Mouse (Mus musculus): Measurements from ENCODE around the gene Mog. TPM values are rescaled to one million over a fixed set of nuclear protein-coding genes. Genes with fewer than 3 reads are reported as not detected.

Gene Mog
- total RNA-seq, 2 experiments from 2014 or later, result 29.1 to 29.2 TPM

DNA sequence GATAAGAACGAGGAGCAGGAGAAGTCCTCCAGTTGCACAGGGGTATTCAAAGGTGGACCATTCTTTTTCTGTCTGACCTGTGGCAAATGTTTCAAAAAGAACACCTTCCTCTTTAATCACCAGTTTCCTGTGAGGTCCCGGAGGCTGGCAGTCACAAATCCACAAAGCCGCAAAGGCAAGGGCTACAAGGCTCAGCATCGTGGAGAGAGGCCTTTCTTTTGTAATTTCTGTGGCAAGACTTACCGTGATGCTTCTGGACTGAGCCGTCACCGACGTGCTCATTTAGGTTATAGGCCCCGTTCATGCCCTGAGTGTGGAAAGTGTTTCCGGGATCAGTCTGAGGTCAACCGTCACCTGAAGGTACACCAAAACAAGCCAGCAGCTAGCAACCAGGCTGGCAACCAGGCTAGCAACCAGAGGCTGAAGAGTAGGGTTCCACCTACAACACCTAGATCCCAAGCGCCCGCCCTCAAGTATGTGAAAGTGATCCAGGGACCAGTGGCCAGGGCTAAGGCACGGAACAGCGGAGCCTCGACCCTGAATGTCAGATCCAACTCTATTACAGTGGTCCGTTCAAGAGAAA, 13.6 kb downstream of the Mog start:
- intact Hi-C loops (cut with DNase I), result no loop called here
- no peak for TF ChIP-seq CTCF (IDR thresholded peaks at IDR 0.05)
- H3K27ac ChIP-seq, result no peak overlapping the region
- H3K4me3 ChIP-seq, result no peak overlapping the region
- no peak for DNase-seq (ENCODE audit: extremely low spot score in 1 of 2, low spot score in 2 of 2)

DNA sequence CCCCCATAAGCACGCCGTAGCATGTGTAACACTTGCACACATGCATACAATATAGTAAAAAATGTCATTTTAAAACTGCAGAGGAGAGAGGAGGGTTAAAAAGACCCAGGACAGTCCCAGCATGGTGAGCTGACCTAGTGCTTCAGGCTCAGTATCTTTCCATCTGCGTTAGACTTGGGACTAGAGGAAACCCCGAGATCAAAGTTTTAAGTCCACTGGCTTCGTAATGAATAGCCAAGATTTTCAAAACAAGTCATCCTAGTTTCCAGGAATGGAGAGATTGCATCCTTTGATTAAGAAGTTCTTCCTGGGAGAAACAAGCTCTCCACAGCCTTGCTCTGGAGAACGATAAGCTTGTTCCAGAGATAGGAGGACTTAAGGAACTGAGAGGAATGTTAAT, 15.0 kb downstream of the Mog start:
- no peak for TF ChIP-seq CTCF (IDR thresholded peaks at IDR 0.05)
- no peak overlapping the region for H3K27ac ChIP-seq
- DNase-seq (ENCODE audit: extremely low spot score in 1 of 2, low spot score in 2 of 2), result no peak
- intact Hi-C loops (cut with DNase I), result no loop called here
- H3K4me3 ChIP-seq, result no peak overlapping the region

DNA sequence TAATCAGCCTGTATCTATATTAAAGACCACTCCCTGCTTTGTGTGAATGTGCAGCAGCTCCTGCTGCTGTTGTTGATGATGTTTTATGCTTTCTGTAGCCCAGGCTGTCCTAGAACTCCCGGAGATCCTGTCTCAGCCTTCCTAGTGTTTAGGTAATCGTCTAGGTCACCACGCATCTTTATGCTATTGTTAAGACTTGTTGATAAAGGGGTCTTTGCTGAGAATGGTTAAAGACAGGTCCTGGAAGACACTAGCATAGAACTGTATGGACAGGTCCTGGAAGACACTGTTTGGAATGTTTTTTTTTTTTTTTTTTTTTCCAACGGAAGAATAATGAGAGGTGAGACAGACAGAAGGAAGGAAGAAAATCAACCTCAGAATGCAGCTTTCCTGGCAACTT, 19.8 kb downstream of the Mog start:
- H3K4me3 ChIP-seq, result peak overlapping the region; percentile 65

GRCm38 (mm10) chr17:37002364-37003330, 20.6 kb downstream of the Mog start:
- DNase-seq (ENCODE audit: extremely low spot score in 1 of 2, low spot score in 2 of 2), result no peak
- H3K4me3 ChIP-seq, result peak overlapping the region; percentile 65
- peak overlapping the region; percentile 50 for H3K27ac ChIP-seq
- intact Hi-C loops (cut with DNase I), result no loop called here
- TF ChIP-seq CTCF (IDR thresholded peaks at IDR 0.05), result no peak

More for the DNA sequence above, 19.8 kb downstream of the Mog start:
- intact Hi-C loops (cut with DNase I), result no loop called here
- no peak for DNase-seq (ENCODE audit: extremely low spot score in 1 of 2, low spot score in 2 of 2)
- no peak overlapping the region for H3K27ac ChIP-seq
- TF ChIP-seq CTCF (IDR thresholded peaks at IDR 0.05), result no peak

- no peak for DNase-seq (ENCODE audit: extremely low spot score in 1 of 2, low spot score in 2 of 2)
- Histone ChIP-seq H3K27ac (no peak within 1 kb of the TSS), H3K4me3 (no peak within 1 kb of the TSS)
- intact Hi-C loops (cut with DNase I), result no loop called here
- no peak for TF ChIP-seq CTCF (IDR thresholded peaks at IDR 0.05)
Observed at GRCm38 (mm10) chr17:37000863-37001262, 22.3 kb downstream of the Mog start, which contains the start of gene Zfp57. Zfp57 (plus strand) TSS chr17:37001163.

- DNase-seq (ENCODE audit: extremely low spot score in 1 of 2, low spot score in 2 of 2), result no peak
- intact Hi-C loops (cut with DNase I), result loop anchor here (5.0 kb wide), 1 partner anchor 41 kb away; the partner anchor contains the start of genes Znrd1 and Znrd1as
- H3K27ac ChIP-seq, result no peak overlapping the region
- H3K4me3 ChIP-seq, result no peak overlapping the region
- no peak for TF ChIP-seq CTCF (IDR thresholded peaks at IDR 0.05)
Observed at GRCm38 (mm10) chr17:36998477-36998876, 24.7 kb downstream of the Mog start.

- H3K27ac ChIP-seq, result no peak overlapping the region
- DNase-seq (ENCODE audit: extremely low spot score in 1 of 2, low spot score in 2 of 2), result peak; percentile 64 to 80
- no peak overlapping the region for H3K4me3 ChIP-seq
- intact Hi-C loops (cut with DNase I), result loop anchor here (2.0 to 5.0 kb wide), 2 partner anchors 40 to 50 kb away; partner anchors contain the start of genes Znrd1 and Znrd1as
- TF ChIP-seq CTCF (IDR thresholded peaks at IDR 0.05), result peak; percentile 83
Observed at GRCm38 (mm10) chr17:36997033-36997735, 26.0 kb downstream of the Mog start.

DNA sequence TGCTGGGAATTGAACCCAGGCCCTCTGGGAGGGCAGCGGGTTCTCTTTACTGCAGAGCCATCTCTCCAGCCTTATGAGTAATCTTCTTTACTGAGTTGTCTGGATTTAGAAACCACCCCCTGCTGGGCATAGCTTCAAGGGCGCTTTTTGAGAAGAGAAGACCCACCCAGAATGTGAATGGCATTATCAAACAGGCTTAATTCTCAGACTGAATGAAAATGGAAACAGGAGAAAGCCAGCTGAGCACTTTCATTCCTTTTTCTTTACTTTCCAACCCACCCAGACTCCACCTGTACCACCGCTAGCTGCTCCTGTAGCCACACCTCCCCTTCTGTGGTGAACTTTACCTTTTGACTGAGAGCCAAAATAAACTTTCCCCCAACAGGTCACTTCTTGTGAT, 27.8 kb downstream of the Mog start:
- Histone ChIP-seq H3K27ac (no peak overlapping the region), H3K4me3 (no peak overlapping the region)
- intact Hi-C loops (cut with DNase I), result loop anchor here (2.0 to 5.0 kb wide), 2 partner anchors 38 to 81 kb away; partner anchors contain the start of genes Znrd1 and Znrd1as
- no peak for TF ChIP-seq CTCF (IDR thresholded peaks at IDR 0.05)
- DNase-seq (ENCODE audit: extremely low spot score in 1 of 2, low spot score in 2 of 2), result no peak

- no peak for TF ChIP-seq CTCF (IDR thresholded peaks at IDR 0.05)
- no peak for DNase-seq (ENCODE audit: extremely low spot score in 1 of 2, low spot score in 2 of 2)
- H3K27ac ChIP-seq, result no peak overlapping the region
- intact Hi-C loops (cut with DNase I), result loop anchor here (2.0 kb wide), 1 partner anchor 80 kb away; no protein-coding TSS in a partner anchor
- no peak overlapping the region for H3K4me3 ChIP-seq
Observed at GRCm38 (mm10) chr17:36994528-36994927, 28.7 kb downstream of the Mog start.

DNA sequence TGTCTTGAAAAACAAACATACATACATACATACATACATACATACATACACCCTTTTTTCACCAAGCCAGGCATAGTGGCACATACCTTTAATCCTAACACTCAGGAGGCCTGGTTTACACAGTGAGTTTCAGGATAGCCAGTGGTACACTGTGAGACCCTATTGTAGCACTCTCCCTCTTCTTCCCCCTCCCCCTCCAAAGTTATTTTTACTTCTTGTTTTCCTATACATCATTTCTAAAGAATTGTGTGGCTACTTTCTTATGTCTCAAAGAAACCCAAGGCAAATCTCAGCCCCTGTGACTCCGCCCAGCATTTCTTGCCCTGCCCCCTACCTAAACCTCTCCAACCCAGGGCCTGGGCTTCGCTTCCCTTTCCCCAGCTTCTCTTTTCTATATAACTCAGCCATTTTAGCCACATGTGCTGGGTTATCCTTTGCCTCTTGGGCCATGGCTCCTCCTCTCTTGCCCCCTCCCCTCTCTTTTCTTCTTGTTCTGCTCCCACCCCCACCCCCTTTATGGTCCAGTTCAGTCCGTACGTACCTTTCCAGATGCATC, 29.4 kb downstream of the Mog start:
- TF ChIP-seq CTCF (IDR thresholded peaks at IDR 0.05), result no peak
- Histone ChIP-seq H3K4me3 (no peak overlapping the region), H3K27ac (no peak overlapping the region)
- intact Hi-C loops (cut with DNase I), result loop anchor here (2.0 kb wide), 1 partner anchor 79 kb away; no protein-coding TSS in a partner anchor
- no peak for DNase-seq (ENCODE audit: extremely low spot score in 1 of 2, low spot score in 2 of 2)

Data from left cerebral cortex, adult 2 months (tissue).